Mouse (Mus musculus): ENCODE results near the gene Gm20867. TPM values are rescaled to one million over a fixed set of nuclear protein-coding genes. Genes with fewer than 3 reads are reported as not detected.
"Not testable (repeated sequence)": the region's sequence is repeated elsewhere in the genome, so short reads cannot be mapped to it uniquely, and the experiment has no call there.

Gm20867 gene
- total RNA-seq (2021), result not detected
- long read RNA-seq, result 0 reads

GRCm38 (mm10) chrY:77963104-77963503 is at the start of gene Gm20867:
Gene Gm20867, minus strand, starts transcription at chrY:77963204.
- DNase-seq (ENCODE audit: low spot score in 2 of 2), result not testable (repeated sequence)

Other genes with a start within 250 kb of the Gm20867 start
- not detected for gene Gm29564, start 249.8 kb upstream of the Gm20867 start, total RNA-seq (2021)

All from layer of hippocampus, postnatal 10 days (tissue).